Mouse (Mus musculus): ENCODE measurements at regions not wholly inside any gene's neighbourhood (a gene's known extent, or its start where the extent isn't known, plus 50 kb on each side); places are given as distances from the start of the nearest gene placed in this dataset.

- TF ChIP-seq CTCF (IDR thresholded peaks at IDR 0.05; ENCODE audit: borderline replicate concordance, insufficient read depth, low read length) (no peak), POLR2A (IDR thresholded peaks at IDR 0.05; ENCODE audit: low read depth, low read length) (no peak)
Measured at GRCm38 (mm10) chr13:97473971-97474365, 233.1 kb downstream of the Enc1 start.
